Mouse (Mus musculus): ENCODE data around the gene Fam131a. TPM values are rescaled to one million over a fixed set of nuclear protein-coding genes. Genes with fewer than 3 reads are reported as not detected.

Gene Fam131a
- total and polyA plus RNA-seq, 3 experiments = not detected

DNA sequence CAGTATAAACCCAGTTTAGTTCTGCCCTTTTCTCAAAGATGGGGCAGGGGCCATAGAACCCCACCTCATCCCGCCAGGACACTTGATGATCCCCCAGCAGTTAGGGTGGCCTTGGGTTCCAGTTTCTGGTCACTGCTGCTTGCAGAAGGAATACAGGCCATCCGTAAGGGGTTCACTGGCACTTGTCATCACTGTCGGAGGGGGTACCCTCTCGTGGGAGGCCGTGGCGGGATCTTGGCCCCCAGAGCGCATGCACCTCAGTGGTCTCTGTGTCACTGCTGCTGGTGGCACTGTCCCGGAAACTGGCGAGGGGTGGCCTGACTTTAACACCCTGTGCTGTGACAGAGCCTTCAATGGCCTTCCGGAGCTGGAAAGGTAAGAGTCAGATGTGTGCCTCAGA lies 10.0 kb downstream of the Fam131a start:
- Histone ChIP-seq H3K9me3 (replicated peaks; ENCODE audit: insufficient read depth, low read length) (no peaks in the 10 kb centered on the region), H3K79me2 (ENCODE audit: control insufficient read depth, insufficient read depth, low read length, poor library complexity) (no peaks in the 10 kb centered on the region), H3K27me3 (ENCODE audit: control insufficient read depth in 1 of 2, insufficient read depth in 2 of 2, low read length in 2 of 2) (no peaks in the 10 kb centered on the region), H3K4me3 (ENCODE audit: control insufficient read depth in 1 of 2, insufficient read depth in 1 of 2, low read depth in 2 of 2, low read length in 2 of 2) (no peak overlapping the region), H3K4me1 (ENCODE audit: control insufficient read depth in 1 of 2, insufficient read depth in 2 of 2, low read length in 2 of 2) (peaks cover 15 to 33% of the 10 kb centered on the region in 2 experiments), H3K27ac (ENCODE audit: control insufficient read depth, low read depth, low read length) (0 out of 2 replicates have a peak overlapping the region, but pooled peaks have one; percentile 2), H3K9ac (ENCODE audit: control insufficient read depth, low read depth, low read length, poor library complexity, severe bottlenecking) (no peak overlapping the region), H3K36me3 (ENCODE audit: control insufficient read depth in 1 of 2, insufficient read depth in 2 of 2, low read length in 2 of 2) (peaks cover 0 to 34% of the 10 kb centered on the region in 2 experiments; a peak in 2 of 4 replicates)
- DNase-seq (ENCODE audit: low read depth, low spot score) = no peak
- no peak for TF ChIP-seq ELF1 (IDR thresholded peaks at IDR 0.05; ENCODE audit: low read depth, low read length)
- TF ChIP-seq MAZ (IDR thresholded peaks at IDR 0.05; ENCODE audit: low read depth, low read length) = no peak
- TF ChIP-seq HCFC1 (IDR thresholded peaks at IDR 0.05; ENCODE audit: low read depth, low read length) = no peak
- TF ChIP-seq MAX (IDR thresholded peaks at IDR 0.05; ENCODE audit: low read length) = no peak
- TF ChIP-seq ZMIZ1 (IDR thresholded peaks at IDR 0.05; ENCODE audit: low read depth, low read length) = no peak
- TF ChIP-seq E2F4 (IDR thresholded peaks at IDR 0.05; ENCODE audit: borderline replicate concordance, low read depth, low read length) = no peak
- no peak for TF ChIP-seq NELFE (IDR thresholded peaks at IDR 0.05; ENCODE audit: low read depth, low read length)
- no peak for TF ChIP-seq TBP (IDR thresholded peaks at IDR 0.05; ENCODE audit: low read depth, low read length)
- no peak for TF ChIP-seq RAD21 (IDR thresholded peaks at IDR 0.05; ENCODE audit: low read depth, low read length)
- TF ChIP-seq RCOR1 (IDR thresholded peaks at IDR 0.05; ENCODE audit: low read depth, low read length) = no peak
- TF ChIP-seq CHD2 (IDR thresholded peaks at IDR 0.05; ENCODE audit: low read length) = no peak
- TF ChIP-seq UBTF (IDR thresholded peaks at IDR 0.05; ENCODE audit: borderline replicate concordance, insufficient read depth, low read depth, low read length) = no peak
- TF ChIP-seq ETS1 (IDR thresholded peaks at IDR 0.05; ENCODE audit: low read depth, low read length) = no peak
- no peak for TF ChIP-seq ZNF384 (IDR thresholded peaks at IDR 0.05; ENCODE audit: low read depth, low read length)
- TF ChIP-seq BHLHE40 (IDR thresholded peaks at IDR 0.05; ENCODE audit: borderline replicate concordance, low read depth, low read length) = no peak
- TF ChIP-seq POLR2A (IDR thresholded peaks at IDR 0.05; ENCODE audit: control insufficient read depth in 1 of 2, insufficient read depth in 1 of 2, low read depth in 1 of 2, low read length in 2 of 2, poor library complexity in 1 of 2) = no peak
- no peak for TF ChIP-seq TCF12 (IDR thresholded peaks at IDR 0.05; ENCODE audit: low read depth, low read length)
- no peak for TF ChIP-seq GABPA (IDR thresholded peaks at IDR 0.05; ENCODE audit: low read depth, low read length)
- no peak for TF ChIP-seq SIN3A (IDR thresholded peaks at IDR 0.05; ENCODE audit: low read length)
- no peak for TF ChIP-seq CTCF (IDR thresholded peaks at IDR 0.05 in 2 of 3, conservative IDR thresholded peaks at IDR 0.05 in 1 of 3; ENCODE audit: control insufficient read depth in 1 of 3, insufficient read depth in 1 of 3, low read depth in 2 of 3, low read length in 3 of 3, poor library complexity in 1 of 3, severe bottlenecking in 1 of 3)

DNA sequence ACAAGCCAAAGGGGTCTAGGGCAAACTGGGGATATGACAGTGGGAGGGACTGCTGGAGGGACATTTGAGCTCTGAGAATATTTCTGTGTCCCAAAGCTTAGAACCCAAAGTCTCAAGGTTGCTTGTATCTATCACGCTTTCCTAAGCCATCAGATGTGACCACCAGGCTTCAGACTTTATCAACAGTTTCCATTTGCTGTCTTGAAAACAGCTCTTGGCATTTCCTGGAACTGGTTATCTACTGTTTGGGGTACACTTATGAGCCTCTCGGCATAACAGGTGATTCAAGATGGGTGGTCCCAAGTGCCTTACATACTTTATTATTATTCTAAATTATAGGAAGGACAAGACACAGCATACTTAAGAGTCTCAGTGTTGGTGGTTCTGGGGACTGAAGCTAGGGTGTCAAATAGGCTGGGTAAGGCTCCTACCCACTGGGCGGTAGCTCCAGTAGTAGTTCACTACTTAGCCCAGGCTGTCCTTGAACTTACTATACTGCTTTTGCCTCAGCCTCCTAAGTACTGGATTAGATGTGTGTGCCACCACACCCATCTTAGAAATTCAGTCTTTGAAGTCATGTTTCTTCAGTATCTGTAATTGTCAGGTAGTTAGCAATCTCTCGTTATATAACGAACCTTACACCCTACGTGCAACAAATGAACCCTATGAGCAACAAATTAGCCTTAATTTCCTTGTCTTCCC lies 10.8 kb downstream of the Fam131a start:
- peaks cover 0 to 34% of the 10 kb centered on the region in 2 experiments; a peak in 2 of 4 replicates for H3K36me3 ChIP-seq (ENCODE audit: control insufficient read depth in 1 of 2, insufficient read depth in 2 of 2, low read length in 2 of 2)
- peak; percentile 59 for DNase-seq (ENCODE audit: low read depth, low spot score)
- TF ChIP-seq RAD21 (IDR thresholded peaks at IDR 0.05; ENCODE audit: low read depth, low read length) (no peak), MEF2A (IDR thresholded peaks at IDR 0.05; ENCODE audit: extremely low read depth, insufficient replicate concordance, low read depth, low read length, poor library complexity, severe bottlenecking) (no peak), ZNF384 (IDR thresholded peaks at IDR 0.05; ENCODE audit: low read depth, low read length) (no peak), CHD2 (IDR thresholded peaks at IDR 0.05; ENCODE audit: low read length) (no peak), MAX (IDR thresholded peaks at IDR 0.05; ENCODE audit: low read length) (no peak), HCFC1 (IDR thresholded peaks at IDR 0.05; ENCODE audit: low read depth, low read length) (no peak), GABPA (IDR thresholded peaks at IDR 0.05; ENCODE audit: low read depth, low read length) (no peak), POLR2A (IDR thresholded peaks at IDR 0.05; ENCODE audit: control insufficient read depth in 1 of 2, insufficient read depth in 1 of 2, low read depth in 1 of 2, low read length in 2 of 2, poor library complexity in 1 of 2) (no peak), ZC3H11A (IDR thresholded peaks at IDR 0.05; ENCODE audit: low read depth, low read length) (no peak), POLR2AphosphoS2 (IDR thresholded peaks at IDR 0.05; ENCODE audit: low read length) (no peak), JUND (IDR thresholded peaks at IDR 0.05; ENCODE audit: low read depth, low read length) (no peak), RCOR1 (IDR thresholded peaks at IDR 0.05; ENCODE audit: low read depth, low read length) (no peak), ELF1 (IDR thresholded peaks at IDR 0.05; ENCODE audit: low read depth, low read length) (no peak), ZKSCAN1 (IDR thresholded peaks at IDR 0.05; ENCODE audit: low read depth, low read length) (no peak), NELFE (IDR thresholded peaks at IDR 0.05; ENCODE audit: low read depth, low read length) (no peak), NRF1 (IDR thresholded peaks at IDR 0.05; ENCODE audit: insufficient read depth, low read depth, low read length, poor library complexity, severe bottlenecking) (no peak), UBTF (IDR thresholded peaks at IDR 0.05; ENCODE audit: borderline replicate concordance, insufficient read depth, low read depth, low read length) (no peak), ETS1 (IDR thresholded peaks at IDR 0.05; ENCODE audit: low read depth, low read length) (peak; percentile 71; the same call in 1 of the 2 replicates), USF1 (IDR thresholded peaks at IDR 0.05; ENCODE audit: low read depth, low read length) (no peak), MAZ (IDR thresholded peaks at IDR 0.05; ENCODE audit: low read depth, low read length) (no peak)

More for the DNA sequence above, 10.8 kb downstream of the Fam131a start:
- Histone ChIP-seq H3K79me2 (ENCODE audit: control insufficient read depth, insufficient read depth, low read length, poor library complexity) (no peaks in the 10 kb centered on the region), H3K4me1 (ENCODE audit: control insufficient read depth in 1 of 2, insufficient read depth in 2 of 2, low read length in 2 of 2) (peaks cover 15 to 33% of the 10 kb centered on the region in 2 experiments), H3K27me3 (ENCODE audit: control insufficient read depth in 1 of 2, insufficient read depth in 2 of 2, low read length in 2 of 2) (no peaks in the 10 kb centered on the region), H3K4me3 (ENCODE audit: control insufficient read depth in 1 of 2, insufficient read depth in 1 of 2, low read depth in 2 of 2, low read length in 2 of 2) (no peak overlapping the region), H3K9ac (ENCODE audit: control insufficient read depth, low read depth, low read length, poor library complexity, severe bottlenecking) (no peak overlapping the region), H3K9me3 (replicated peaks; ENCODE audit: insufficient read depth, low read length) (no peaks in the 10 kb centered on the region), H3K27ac (ENCODE audit: control insufficient read depth, low read depth, low read length) (peak overlapping the region; percentile 32)

Measured in MEL (cell line).